Mouse (Mus musculus): ENCODE measurements around the gene Rbfox1.

DNA sequence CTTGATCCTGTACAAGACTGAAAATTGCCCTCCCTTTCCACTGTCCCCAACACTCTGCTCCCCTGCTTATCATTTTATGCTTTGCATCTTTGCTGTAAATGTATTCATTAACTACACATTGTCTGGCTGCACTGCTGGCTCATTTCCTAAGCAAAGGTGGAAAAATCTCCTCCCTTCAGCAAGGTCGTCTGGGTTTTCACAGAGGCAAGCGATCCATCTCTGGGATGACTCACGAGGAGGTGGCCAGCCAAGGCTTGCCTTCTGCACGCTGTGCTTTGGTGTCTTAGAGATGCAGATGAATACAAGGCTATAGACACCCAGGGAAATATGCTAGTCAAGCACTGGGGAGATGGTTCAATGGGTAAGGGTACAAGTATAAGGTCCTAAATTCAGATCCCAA, 264.2 kb downstream of the Rbfox1 start:
- TF ChIP-seq POLR2A (IDR thresholded peaks at IDR 0.05; ENCODE audit: extremely low read depth, insufficient read depth, low read length) (no peak), CTCF (IDR thresholded peaks at IDR 0.05; ENCODE audit: low read depth, low read length) (no peak)
